Mouse (Mus musculus) E14TG2a.4 (cell line): ENCODE measurements around the gene Tmem132d.

ENCODE experiments used
- CTCF ChIP-seq: conservative IDR thresholded peaks from 2 replicates; pipeline ENCODE4 v1.5.1; 2014; ENCODE audit warnings: low read length
- POU5F1 ChIP-seq: IDR thresholded peaks from 2 replicates; pipeline ENCODE4 v1.6.1; 2014; ENCODE audit warnings: low read length, borderline replicate concordance

DNA sequence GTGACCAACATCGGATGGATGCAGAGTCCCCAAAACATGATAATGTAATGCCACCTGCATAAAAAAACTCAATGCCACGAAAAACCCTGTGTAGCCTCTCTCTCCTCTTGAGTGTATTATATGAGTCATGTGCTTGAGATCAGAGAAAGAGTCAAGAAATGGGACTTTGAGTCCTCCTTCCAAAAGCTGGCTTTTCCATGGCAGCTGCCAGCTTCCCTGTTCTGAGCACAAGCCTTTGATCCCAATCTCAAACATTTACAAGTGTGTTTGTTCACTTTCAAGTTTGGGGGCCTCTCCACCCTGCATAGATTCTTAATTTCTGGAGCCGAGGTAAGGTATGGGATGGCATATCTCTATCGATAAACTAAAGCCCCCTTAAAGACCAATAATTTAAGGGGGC is 8.2 kb downstream of the Tmem132d start:
- TF ChIP-seq CTCF (no peak), POU5F1 (no peak)
